Mouse (Mus musculus): ENCODE results near the gene H1fx. TPM values are rescaled to one million over a fixed set of nuclear protein-coding genes. Genes with fewer than 3 reads are reported as not detected.

H1fx gene
- polyA plus RNA-seq, 1 experiment = 10.9 TPM

DNA sequence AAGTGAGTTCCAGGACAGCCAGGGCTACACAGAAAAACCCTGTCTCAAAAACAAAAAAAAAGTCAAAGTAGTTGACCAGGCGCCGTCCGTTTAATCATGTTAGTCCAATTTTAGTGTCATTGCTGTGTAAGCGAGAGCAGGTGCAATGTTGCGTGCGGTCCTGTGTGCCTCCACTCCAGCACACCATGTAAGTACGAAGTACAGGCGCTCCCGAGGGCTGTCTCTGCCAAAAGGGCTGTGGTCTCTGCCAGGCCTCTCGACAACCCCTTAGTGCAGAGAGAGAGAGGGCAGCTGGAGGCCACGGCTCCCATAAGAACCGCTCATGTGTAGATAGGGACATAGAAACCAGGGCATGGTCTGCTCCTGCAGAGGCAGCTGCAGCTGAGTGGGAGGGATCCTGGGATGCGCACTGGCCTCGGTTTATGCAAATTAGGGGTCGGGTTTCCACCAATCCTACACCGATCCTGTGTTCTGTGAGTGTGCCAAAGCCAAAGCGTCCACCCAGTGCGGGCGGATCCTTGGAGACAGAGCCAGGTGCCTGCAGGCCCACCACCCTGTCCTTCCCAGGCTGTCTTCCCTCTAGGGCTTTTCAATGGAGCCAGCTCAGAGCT is 44.2 kb downstream of the H1fx start:
- TF ChIP-seq CTCF (IDR thresholded peaks at IDR 0.05; ENCODE audit: extremely low read depth, insufficient read length, insufficient replicate concordance, low read depth, low read length) = no peak
- TF ChIP-seq POLR2A (IDR thresholded peaks at IDR 0.05; ENCODE audit: low read depth, low read length) = no peak
- H3K4me1 ChIP-seq (ENCODE audit: control insufficient read depth, insufficient read depth, insufficient read length, low read length) = 0 out of 2 replicates have a peak, but pooled peaks cover 2% of the 10 kb centered on the region
- no peaks in the 10 kb centered on the region for H3K27me3 ChIP-seq (ENCODE audit: control insufficient read depth, insufficient read depth, low read length)
- H3K4me3 ChIP-seq (ENCODE audit: low read depth, low read length) = no peak overlapping the region
- peaks cover 24% of the 10 kb centered on the region for H3K36me3 ChIP-seq (ENCODE audit: control insufficient read depth, insufficient read depth, low read length)
- WGBS = 49% methylated on average over 19 of the region's 19 CpGs
- no peak overlapping the region for H3K27ac ChIP-seq (ENCODE audit: insufficient read depth, low read depth, low read length)

DNA sequence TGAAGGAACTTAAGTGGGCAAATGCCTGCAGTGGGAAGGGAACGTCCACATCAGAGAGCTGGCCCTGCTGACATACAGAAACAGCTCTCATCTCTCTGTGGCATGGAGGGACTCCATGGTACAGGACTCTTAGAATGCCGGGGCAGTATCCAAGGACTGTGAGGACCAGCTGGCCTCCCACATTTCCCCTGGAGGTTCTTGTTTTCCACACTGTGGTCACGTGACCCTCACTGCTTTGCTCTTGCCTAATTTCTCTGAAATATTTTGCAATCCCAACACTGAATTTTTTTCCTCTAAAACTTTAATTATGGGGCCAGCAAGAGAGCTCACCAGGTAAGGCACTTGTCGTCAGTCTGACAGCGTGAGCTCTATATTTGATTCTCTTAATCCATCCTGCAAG is 46.4 kb downstream of the H1fx start:
- no peaks in the 10 kb centered on the region for H3K27me3 ChIP-seq (ENCODE audit: control insufficient read depth, insufficient read depth, low read length)
- WGBS = 85% methylated on average over 5 of the region's 5 CpGs
- peaks cover 26% of the 10 kb centered on the region for H3K36me3 ChIP-seq (ENCODE audit: control insufficient read depth, insufficient read depth, low read length)
- no peak overlapping the region for H3K27ac ChIP-seq (ENCODE audit: insufficient read depth, low read depth, low read length)
- 0 out of 2 replicates have a peak, but pooled peaks cover 2% of the 10 kb centered on the region for H3K4me1 ChIP-seq (ENCODE audit: control insufficient read depth, insufficient read depth, insufficient read length, low read length)
- H3K4me3 ChIP-seq (ENCODE audit: low read depth, low read length) = no peak overlapping the region
- no peak for TF ChIP-seq CTCF (IDR thresholded peaks at IDR 0.05; ENCODE audit: extremely low read depth, insufficient read length, insufficient replicate concordance, low read depth, low read length)
- no peak for TF ChIP-seq POLR2A (IDR thresholded peaks at IDR 0.05; ENCODE audit: low read depth, low read length)

Other genes starting within 250 kb of the H1fx start
- 1.7 TPM in 1 of 2 replicates, not detected in the other for gene Gp9, start 203.6 kb downstream of the H1fx start, polyA plus RNA-seq (2012; rRNA removed)
- 47.2 and 58.4 TPM in 2 replicates for gene Rab43, start 169.5 kb downstream of the H1fx start, polyA plus RNA-seq (2012; rRNA removed)
- 0.34 and 0.47 TPM in 2 replicates for gene Gm45140, start 145.8 kb downstream of the H1fx start, polyA plus RNA-seq (2012; rRNA removed)
- gene Isy1, start 142.8 kb downstream of the H1fx start, polyA plus RNA-seq (2012; rRNA removed) = 2.2 and 6.7 TPM in 2 replicates
- gene Cnbp, start 130.5 kb downstream of the H1fx start, polyA plus RNA-seq (2012; rRNA removed) = 63.8 and 77.3 TPM in 2 replicates
- gene Copg1, start 93.8 kb downstream of the H1fx start, polyA plus RNA-seq (2012; rRNA removed) = 44.8 and 62.5 TPM in 2 replicates
- gene Hmces, start 67.7 kb downstream of the H1fx start, polyA plus RNA-seq (2012; rRNA removed) = 6.5 and 19.8 TPM in 2 replicates
- gene Rab7, start 63.6 kb upstream of the H1fx start, polyA plus RNA-seq (2012; rRNA removed) = 43.8 and 78.5 TPM in 2 replicates
- 90.9 and 104 TPM in 2 replicates for gene Rpn1, start 102.8 kb upstream of the H1fx start, polyA plus RNA-seq (2012; rRNA removed)
- gene Gata2, start 212.3 kb upstream of the H1fx start, polyA plus RNA-seq (2012; rRNA removed) = 5.0 and 5.6 TPM in 2 replicates
- not detected in 2 replicates for gene Dnajb8, start 240.6 kb upstream of the H1fx start, polyA plus RNA-seq (2012; rRNA removed)

Measured in small intestine, adult 2 months (tissue).